ENCODE assay signal across 15 mouse cellular contexts in genomic region chr10:80023758-80024157, GRCm38 (mm10). TPM values are rescaled to one million over a fixed set of nuclear protein-coding genes. Genes with fewer than 3 reads are reported as not detected.
DNase-seq lines count a peak whose midpoint lies in the region; ATAC-seq and TF ChIP-seq lines count a peak whose summit lies in the region.
"Had no signal": no experiment of that assay in that cellular context is flagged by ENCODE, and none has a peak within 500 bp of the region (broad histone marks: within the 10 kb centered on the region; RNA-seq: fewer than 3 reads in every experiment).

No protein-coding gene starts in this region.

- no peak overlapping the region for H3K9ac ChIP-seq in liver, embryonic 12.5 days
- H3K9ac ChIP-seq in CH12.LX (ENCODE audit: insufficient read depth, low read depth) = peak overlapping the region; percentile 19; the same call in 1 of the 2 replicates
- H3K9ac ChIP-seq in liver, embryonic 15.5 days = no peak overlapping the region
- H3K9ac ChIP-seq: limb, embryonic 13.5 days; neural tube, embryonic 13.5 days had no signal

- no peak overlapping the region for H3ac ChIP-seq in C2C12 (ENCODE audit: control insufficient read depth, insufficient read length, low read depth)

- no peak for TF ChIP-seq RAD21 in CH12.LX (IDR thresholded peaks at IDR 0.05; ENCODE audit: low read depth, low read length)

- no peak for TF ChIP-seq EP300 in CH12.LX (IDR thresholded peaks at IDR 0.05; ENCODE audit: low read length)

- TF ChIP-seq CTCF in C2C12 (IDR thresholded peaks at IDR 0.05; ENCODE audit: control insufficient read depth, insufficient read depth, insufficient read length) (no peak), CH12.LX (conservative IDR thresholded peaks at IDR 0.05 in 1 of 2, IDR thresholded peaks at IDR 0.05 in 1 of 2; ENCODE audit: low read depth in 2 of 2, low read length in 2 of 2) (no peak)

- DNase-seq in liver (no peak), CH12.LX (ENCODE audit: extremely low read depth) (no peak)
- no peak for DNase-seq in lung, postnatal 4 days
- no peak for DNase-seq in frontal cortex, postnatal 14 days (ENCODE audit: low spot score in 2 of 2)
- no peak for DNase-seq in lung, postnatal 10 days
- DNase-seq: cerebellum, postnatal 25 days; kidney, postnatal 14 days; right cerebral cortex, postnatal 25 days had no signal

- peaks cover 72% of the 10 kb centered on the region for H3K4me1 ChIP-seq in liver, embryonic 12.5 days
- H3K4me1 ChIP-seq in CH12.LX (ENCODE audit: control insufficient read depth in 1 of 2, insufficient read depth in 2 of 2) = peaks cover 27 to 41% of the 10 kb centered on the region in 2 experiments
- H3K4me1 ChIP-seq in liver, embryonic 15.5 days (replicated peaks) = peaks cover 73% of the 10 kb centered on the region

- WGBS in liver, embryonic 12.5 days (ENCODE audit: insufficient replicate concordance) = 79% methylated on average over 5 of the region's 5 CpGs
- 67% methylated on average over 5 of the region's 5 CpGs for WGBS in liver, embryonic 15.5 days (ENCODE audit: insufficient replicate concordance)

- TF ChIP-seq POLR2A in CH12.LX (IDR thresholded peaks at IDR 0.05; ENCODE audit: low read depth, low read length) = no peak

- dilution Hi-C loops in CH12.LX (cut with MboI; ENCODE audit: extremely low pct_ligation_motif_present, extremely low pct_unique_long_range_greater_than_20kb, low sequenced_read_pairs) = no loop called here

- H3K79me3 ChIP-seq in C2C12 (ENCODE audit: low read depth) = no peaks in the 10 kb centered on the region

- H3K27me3 ChIP-seq in liver, embryonic 12.5 days (replicated peaks) = no peaks in the 10 kb centered on the region
- no peaks in the 10 kb centered on the region for H3K27me3 ChIP-seq in C2C12 (ENCODE audit: control insufficient read depth, insufficient read depth, insufficient read length)
- no peaks in the 10 kb centered on the region for H3K27me3 ChIP-seq in CH12.LX (replicated peaks)
- H3K27me3 ChIP-seq in liver, embryonic 15.5 days = no peaks in the 10 kb centered on the region

- H3K79me2 ChIP-seq in C2C12 (ENCODE audit: control insufficient read depth, insufficient read depth) (no peaks in the 10 kb centered on the region), CH12.LX (replicated peaks; ENCODE audit: control insufficient read depth, extremely low read depth, insufficient read depth, poor library complexity, severe bottlenecking) (no peaks in the 10 kb centered on the region)

- H3K36me3 ChIP-seq in liver, embryonic 12.5 days = peaks cover 85% of the 10 kb centered on the region
- H3K36me3 ChIP-seq in C2C12 (ENCODE audit: control insufficient read depth, insufficient read depth) (no peaks in the 10 kb centered on the region), CH12.LX (replicated peaks in 1 of 2; ENCODE audit: control insufficient read depth in 1 of 2, insufficient read depth in 1 of 2, low read length in 1 of 2) (peaks cover 61 to 84% of the 10 kb centered on the region in 2 experiments)
- peaks cover 51% of the 10 kb centered on the region for H3K36me3 ChIP-seq in liver, embryonic 15.5 days (replicated peaks)
- H3K36me3 ChIP-seq: neural tube, embryonic 13.5 days had no signal

- ATAC-seq in liver, embryonic 12.5 days = no peak
- ATAC-seq in liver, embryonic 15.5 days (ENCODE audit: insufficient read depth) = no peak
- ATAC-seq: hindbrain, postnatal 0 days had no signal

- no peak overlapping the region for H3K4me2 ChIP-seq in liver, embryonic 12.5 days
- H3K4me2 ChIP-seq in CH12.LX (ENCODE audit: insufficient read depth, low read depth, poor library complexity, severe bottlenecking) = peak overlapping the region; percentile 48
- H3K4me2 ChIP-seq in liver, embryonic 15.5 days = no peak overlapping the region
- H3K4me2 ChIP-seq: limb, embryonic 13.5 days; neural tube, embryonic 13.5 days had no signal

- in situ Hi-C loops in CH12.LX (cut with MboI; ENCODE audit: low pct_ligation_motif_present, low pct_unique_long_range_greater_than_20kb, low sequenced_read_pairs) = no loop called here

- peak overlapping the region; percentile 43; the same call in 1 of the 2 replicates for H3K27ac ChIP-seq in liver, embryonic 12.5 days
- peak overlapping the region; percentile 97 for H3K27ac ChIP-seq in CH12.LX (ENCODE audit: insufficient read depth, low read depth)
- peak overlapping the region; percentile 42 for H3K27ac ChIP-seq in liver, embryonic 15.5 days (replicated peaks)
- H3K27ac ChIP-seq: hindbrain, postnatal 0 days; limb, embryonic 13.5 days; neural tube, embryonic 13.5 days had no signal

- no peak overlapping the region for H3K4me3 ChIP-seq in liver, embryonic 12.5 days
- no peak overlapping the region for H3K4me3 ChIP-seq in C2C12 (ENCODE audit: insufficient read depth, poor library complexity, severe bottlenecking)
- H3K4me3 ChIP-seq in CH12.LX (replicated peaks in 1 of 3; ENCODE audit: low read depth in 2 of 3, low read length in 2 of 3, poor library complexity in 1 of 3) = no peak overlapping the region
- H3K4me3 ChIP-seq in liver, embryonic 15.5 days (replicated peaks) = no peak overlapping the region
- H3K4me3 ChIP-seq: limb, embryonic 13.5 days; midbrain, embryonic 10.5 days; neural tube, embryonic 13.5 days had no signal

- no peaks in the 10 kb centered on the region for H3K9me3 ChIP-seq in liver, embryonic 12.5 days (replicated peaks)
- no peaks in the 10 kb centered on the region for H3K9me3 ChIP-seq in CH12.LX (replicated peaks; ENCODE audit: low read length)
- no peaks in the 10 kb centered on the region for H3K9me3 ChIP-seq in liver, embryonic 15.5 days (replicated peaks)
- H3K9me3 ChIP-seq: limb, embryonic 13.5 days; midbrain, embryonic 10.5 days; neural tube, embryonic 13.5 days had no signal

TF ChIP-seq in C2C12, 6 proteins besides CTCF, POLR2A, EP300 and RAD21:
- TF ChIP-seq MAX (IDR thresholded peaks at IDR 0.05) = peak; percentile 63
- TF ChIP-seq MYOG (IDR thresholded peaks at IDR 0.05; ENCODE audit: control insufficient read depth, extremely low read depth, insufficient read length) = no peak
- no peak for TF ChIP-seq CEBPB (IDR thresholded peaks at IDR 0.05; ENCODE audit: low read depth)
- no peak for TF ChIP-seq USF1 (IDR thresholded peaks at IDR 0.05; ENCODE audit: low read depth)

TF ChIP-seq in CH12.LX, 34 proteins besides CTCF, POLR2A, EP300 and RAD21:
- 0 out of 2 replicates have a peak, but pooled peaks have one; percentile 11 for TF ChIP-seq MXI1 (IDR thresholded peaks at IDR 0.05; ENCODE audit: low read depth, low read length)
- no peak for TF ChIP-seq IRF4 (IDR thresholded peaks at IDR 0.05; ENCODE audit: low read depth, low read length)
- 0 out of 2 replicates have a peak, but pooled peaks have one; percentile 1 for TF ChIP-seq RCOR1 (conservative IDR thresholded peaks at IDR 0.05; ENCODE audit: low read depth, low read length)

RNA-seq across cellular contexts. Expression of gene Arhgap45, which starts 7.3 kb away (rescaled TPM):
- 22.3 and 22.8 TPM in 2 replicates for polyA plus RNA-seq in liver, embryonic 12.5 days (2016; fragmentation: Nextera tagmentation; extraction: Ambion mirVana)
- polyA plus RNA-seq in C2C12 (2012; fragmentation: generic; extraction: Trizol) = 1.6 TPM
- 23.4 and 25.9 TPM in 2 replicates for total RNA-seq in CH12.LX (2012; rRNA removed)
- total RNA-seq in CH12.LX (2014; rRNA removed) = 10.3 and 11.8 TPM in 2 replicates
- 20.2 and 21.2 TPM in 2 replicates for polyA plus RNA-seq in CH12.LX (2012; ENCODE audit: insufficient read length, low read depth)
- polyA plus RNA-seq in liver, embryonic 15.5 days (2015; fragmentation: Nextera tagmentation; extraction: Ambion mirVana) = 15.7 and 18.2 TPM in 2 replicates

RNA-seq across cellular contexts. Expression of gene Polr2e, which starts 15.8 kb away (rescaled TPM):
- 142 and 147 TPM in 2 replicates for polyA plus RNA-seq in liver, embryonic 12.5 days (2016; fragmentation: Nextera tagmentation; extraction: Ambion mirVana)
- polyA plus RNA-seq in C2C12 (2012; fragmentation: generic; extraction: Trizol) = 269 TPM
- total RNA-seq in CH12.LX (2012; rRNA removed) = 127 and 132 TPM in 2 replicates
- total RNA-seq in CH12.LX (2014; rRNA removed) = 98.3 and 105 TPM in 2 replicates
- polyA plus RNA-seq in CH12.LX (2012; ENCODE audit: insufficient read length, low read depth) = 194 and 227 TPM in 2 replicates
- 81.3 and 84.4 TPM in 2 replicates for polyA plus RNA-seq in liver, embryonic 15.5 days (2015; fragmentation: Nextera tagmentation; extraction: Ambion mirVana)

RNA-seq across cellular contexts. Expression of gene Gpx4, which starts 23.2 kb away (rescaled TPM):
- polyA plus RNA-seq in liver, embryonic 12.5 days (2016; fragmentation: Nextera tagmentation; extraction: Ambion mirVana) = 682 and 685 TPM in 2 replicates
- polyA plus RNA-seq in C2C12 (2012; fragmentation: generic; extraction: Trizol) (964 TPM), CH12.LX (2012; ENCODE audit: insufficient read length, low read depth) (332 and 353 TPM in 2 replicates)
- total RNA-seq in CH12.LX (2012; rRNA removed) (368 and 459 TPM in 2 replicates), CH12.LX (2014; rRNA removed) (352 and 386 TPM in 2 replicates)
- polyA plus RNA-seq in liver, embryonic 15.5 days (2015; fragmentation: Nextera tagmentation; extraction: Ambion mirVana) = 603 and 658 TPM in 2 replicates

RNA-seq across cellular contexts. Expression of gene Abca7, which starts 27.5 kb away (rescaled TPM):
- 10.5 and 12.1 TPM in 2 replicates for polyA plus RNA-seq in liver, embryonic 12.5 days (2016; fragmentation: Nextera tagmentation; extraction: Ambion mirVana)
- polyA plus RNA-seq in C2C12 (2012; fragmentation: generic; extraction: Trizol) = 10.7 TPM
- 6.8 and 7.0 TPM in 2 replicates for total RNA-seq in CH12.LX (2012; rRNA removed)
- 2.3 TPM in 2 replicates for total RNA-seq in CH12.LX (2014; rRNA removed)
- polyA plus RNA-seq in CH12.LX (2012; ENCODE audit: insufficient read length, low read depth) = 5.4 and 6.1 TPM in 2 replicates
- 7.5 and 9.0 TPM in 2 replicates for polyA plus RNA-seq in liver, embryonic 15.5 days (2015; fragmentation: Nextera tagmentation; extraction: Ambion mirVana)

RNA-seq across cellular contexts. Expression of gene Cnn2, which starts 35.4 kb away (rescaled TPM):
- polyA plus RNA-seq in liver, embryonic 12.5 days (2016; fragmentation: Nextera tagmentation; extraction: Ambion mirVana) = 68.2 and 75.4 TPM in 2 replicates
- polyA plus RNA-seq in C2C12 (2012; fragmentation: generic; extraction: Trizol) = 437 TPM
- 26.3 and 26.9 TPM in 2 replicates for total RNA-seq in CH12.LX (2012; rRNA removed)
- 46.3 and 49.0 TPM in 2 replicates for total RNA-seq in CH12.LX (2014; rRNA removed)
- 52.6 and 62.7 TPM in 2 replicates for polyA plus RNA-seq in CH12.LX (2012; ENCODE audit: insufficient read length, low read depth)
- 44.5 and 45.5 TPM in 2 replicates for polyA plus RNA-seq in liver, embryonic 15.5 days (2015; fragmentation: Nextera tagmentation; extraction: Ambion mirVana)

Comparison
In these comparisons a context has a peak if more than half of its experiments do, and no peak if none do; other contexts are left out.
1. H3K27ac ChIP-seq: peak in every context shown above with its lines; median percentile 97 in CH12.LX; 43 in liver, embryonic 12.5 days; 42 in liver, embryonic 15.5 days.